Mouse (Mus musculus) embryo, embryonic 11.5 days (tissue): ENCODE measurements around the gene Spef1.

Source experiments
- DNase-seq: peaks from one replicate; pipeline ENCODE4 v3.0.0-alpha.2; 2012; ENCODE audit warnings: low read depth, low spot score

Spef1 gene

DNA sequence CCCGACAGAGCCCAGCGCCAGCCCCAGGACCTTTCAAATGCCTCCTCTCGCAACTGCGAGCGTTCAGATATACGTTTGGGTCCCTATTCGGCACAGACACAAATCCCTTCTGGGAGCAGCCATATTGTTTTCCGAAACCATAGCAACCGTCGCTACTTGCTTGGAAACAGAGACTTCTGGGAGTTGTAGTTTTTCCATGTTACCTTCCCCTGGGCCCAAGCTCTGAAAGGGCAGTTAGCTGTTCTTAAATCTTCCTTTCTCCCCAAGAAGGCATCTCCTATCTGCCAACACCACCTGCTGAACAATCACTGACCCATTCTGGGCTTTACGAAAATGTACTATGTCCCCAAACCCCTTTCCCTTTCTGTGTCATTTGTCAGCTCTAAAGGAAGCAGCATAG lies 12.4 kb downstream of the Spef1 start:
- peak; percentile 67 for DNase-seq

DNA sequence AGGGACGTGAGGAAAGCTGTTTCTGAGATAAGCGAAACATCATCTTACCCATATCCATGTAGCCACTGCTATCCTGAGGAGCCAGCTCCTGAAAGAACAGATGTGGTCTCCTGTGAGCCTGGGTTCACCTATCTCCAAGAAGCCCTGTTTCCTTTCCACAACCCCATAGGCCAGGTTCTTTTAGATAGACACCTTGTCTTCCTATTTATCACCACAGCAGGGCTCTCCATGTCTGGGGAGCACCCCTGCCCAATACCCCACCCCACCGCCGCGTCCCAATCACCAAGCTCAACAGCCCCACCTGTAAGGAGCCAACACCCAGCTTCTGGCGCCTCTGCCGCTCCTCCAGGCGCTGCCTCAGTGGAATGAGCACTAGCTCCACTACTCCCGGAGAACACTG lies 14.8 kb downstream of the Spef1 start:
- no peak for DNase-seq

DNA sequence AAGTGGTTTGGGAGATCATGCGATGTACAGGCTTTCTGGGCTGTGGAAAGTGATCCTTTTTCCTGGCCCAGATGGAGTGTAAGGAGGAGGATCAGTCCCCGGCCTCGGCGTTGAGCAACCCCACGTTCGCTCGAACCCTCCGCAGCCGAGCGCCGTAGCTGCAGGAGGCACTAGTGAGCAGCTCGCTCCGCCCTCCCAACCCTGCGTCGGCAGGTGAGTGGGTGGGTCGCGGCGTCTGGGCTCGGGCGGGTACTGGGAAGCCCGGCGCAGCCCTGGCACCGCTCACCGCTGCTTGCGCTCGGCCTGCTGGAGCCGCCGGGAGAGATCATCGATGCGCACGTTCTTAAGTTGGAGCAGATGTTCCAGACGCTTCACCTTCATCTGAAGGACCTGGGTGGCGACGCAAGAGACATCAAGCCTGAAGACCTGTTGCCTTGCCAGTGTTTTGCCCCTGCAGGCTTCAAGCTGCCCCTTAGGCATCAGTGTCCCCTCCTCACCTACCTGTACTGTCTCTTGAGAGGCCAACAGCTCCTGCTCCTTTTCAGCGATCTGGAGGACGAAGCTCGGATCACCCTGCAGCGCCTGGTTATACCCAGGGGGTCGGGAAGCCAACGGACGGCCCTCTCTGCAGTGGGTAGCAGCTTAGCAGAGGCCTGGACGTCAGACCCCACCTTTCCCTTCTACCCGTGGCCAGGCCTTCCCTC lies 15.5 kb downstream of the Spef1 start:
- no peak for DNase-seq

DNA sequence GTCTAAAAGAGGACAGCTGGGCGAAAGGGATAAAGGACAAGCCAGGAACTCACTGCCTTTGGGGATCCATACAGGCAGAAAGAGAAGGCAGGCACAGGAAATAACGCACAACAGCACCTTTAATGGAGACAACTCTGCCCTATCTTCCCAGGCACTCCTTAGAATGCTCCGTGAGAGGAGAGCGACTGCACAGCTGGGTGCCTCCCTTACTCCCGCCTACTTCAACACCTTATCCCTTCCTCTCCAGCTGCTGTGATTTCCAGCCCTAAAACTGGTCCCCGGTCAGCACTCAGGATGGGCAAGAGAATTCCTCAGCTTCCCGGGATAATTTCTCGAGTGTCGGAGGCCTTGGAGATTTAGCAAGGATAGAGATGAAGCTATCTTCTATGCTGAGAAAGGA lies 16.1 kb downstream of the Spef1 start:
- no peak for DNase-seq

DNA sequence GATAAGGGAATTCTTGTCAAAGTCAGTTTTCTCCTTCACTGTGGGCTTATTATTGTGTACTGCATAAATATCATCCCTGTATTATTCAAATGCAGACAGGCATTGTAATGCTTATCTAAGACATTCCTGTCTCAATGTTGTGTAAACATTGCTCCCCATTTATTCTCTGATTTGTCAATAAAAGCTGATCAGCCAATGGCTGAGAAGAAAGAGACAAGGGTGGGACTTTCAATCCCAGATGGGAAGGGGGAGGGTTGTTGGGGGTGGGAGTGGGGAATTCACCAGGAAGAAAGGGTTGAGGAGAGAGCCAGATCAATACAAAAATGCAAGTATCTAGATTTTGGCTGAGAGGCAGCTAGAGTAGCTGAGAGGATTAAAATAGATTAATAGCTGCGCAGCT lies 18.2 kb downstream of the Spef1 start:
- DNase-seq = no peak

DNA sequence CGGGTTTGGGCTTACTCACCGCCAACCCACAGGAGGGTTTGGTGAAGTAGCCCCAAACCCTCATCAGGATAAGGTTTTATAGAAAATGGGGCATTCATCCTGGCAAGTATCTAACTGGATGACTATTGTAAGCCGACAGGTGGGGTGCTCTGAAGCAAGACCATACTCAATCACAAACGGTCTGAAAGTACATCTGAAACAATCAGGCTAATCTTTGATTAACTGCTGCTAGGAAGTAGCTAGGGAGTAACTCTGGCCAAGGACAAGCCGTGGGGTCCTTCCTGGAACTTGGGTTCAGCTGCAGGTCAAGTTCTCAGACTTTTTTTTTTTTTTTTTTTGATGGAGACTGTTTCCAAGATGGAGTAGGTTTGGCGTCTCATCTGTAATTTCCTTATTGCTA lies 19.1 kb downstream of the Spef1 start:
- DNase-seq = no peak

DNA sequence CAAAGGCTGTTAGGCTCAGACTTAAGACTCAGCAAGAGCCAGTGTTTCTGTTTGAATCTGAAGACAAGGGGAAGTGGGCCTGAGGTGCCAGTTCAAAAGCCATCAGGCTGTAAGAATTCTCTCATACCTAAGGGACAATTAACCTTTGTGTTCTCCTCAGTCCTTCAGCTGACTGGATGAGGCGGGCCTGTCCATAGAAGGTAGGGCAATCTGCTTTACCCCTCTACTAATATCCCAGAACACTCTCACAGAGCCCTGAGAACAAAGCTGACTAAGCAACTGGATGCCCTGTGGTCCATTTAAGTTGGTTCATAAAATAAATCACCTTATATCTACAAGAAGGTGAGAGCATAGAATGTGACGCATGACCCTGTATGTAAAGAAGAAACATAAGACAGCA lies 20.9 kb downstream of the Spef1 start:
- DNase-seq = no peak

DNA sequence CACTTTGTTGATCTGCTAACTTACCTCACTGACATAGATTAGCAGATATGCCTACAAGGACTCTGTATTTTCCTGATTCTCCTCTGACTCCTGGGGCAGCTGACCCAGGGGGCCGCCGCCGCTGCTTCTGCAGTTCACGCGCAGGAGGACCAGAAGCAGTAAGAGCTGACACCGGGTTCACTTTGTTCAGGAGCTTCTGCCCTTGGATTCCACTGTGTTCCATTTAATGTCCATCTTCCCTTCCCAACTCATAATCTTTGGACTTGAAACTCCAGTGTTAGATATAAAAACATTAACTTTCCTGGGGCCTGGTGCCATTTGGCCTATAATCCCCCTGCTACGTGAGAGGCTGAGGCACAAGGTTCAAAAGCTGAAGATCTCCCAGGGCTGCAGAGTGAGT lies 23.2 kb downstream of the Spef1 start:
- no peak for DNase-seq

DNA sequence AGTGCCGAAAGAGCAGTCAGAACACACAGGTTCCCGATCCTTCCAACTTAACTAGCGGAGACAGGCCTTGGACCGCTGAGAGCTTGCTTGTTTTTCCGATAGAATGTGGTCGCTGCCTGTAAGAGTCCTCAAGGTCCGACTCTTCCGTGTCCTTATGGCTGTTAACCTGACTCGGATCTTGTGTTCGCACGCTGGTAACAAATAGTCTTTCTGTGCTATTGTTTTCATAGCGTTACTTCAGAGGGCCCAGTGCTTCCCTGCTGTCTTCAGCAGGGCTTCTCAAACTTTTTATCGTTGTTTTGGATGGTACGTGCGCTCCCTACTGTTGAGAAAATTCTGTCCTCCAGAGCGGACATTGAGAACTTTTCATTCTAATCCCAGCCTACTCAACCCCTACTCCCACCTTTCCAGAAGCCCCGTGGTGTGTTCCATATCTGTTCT lies 26.4 kb downstream of the Spef1 start:
- no peak for DNase-seq

DNA sequence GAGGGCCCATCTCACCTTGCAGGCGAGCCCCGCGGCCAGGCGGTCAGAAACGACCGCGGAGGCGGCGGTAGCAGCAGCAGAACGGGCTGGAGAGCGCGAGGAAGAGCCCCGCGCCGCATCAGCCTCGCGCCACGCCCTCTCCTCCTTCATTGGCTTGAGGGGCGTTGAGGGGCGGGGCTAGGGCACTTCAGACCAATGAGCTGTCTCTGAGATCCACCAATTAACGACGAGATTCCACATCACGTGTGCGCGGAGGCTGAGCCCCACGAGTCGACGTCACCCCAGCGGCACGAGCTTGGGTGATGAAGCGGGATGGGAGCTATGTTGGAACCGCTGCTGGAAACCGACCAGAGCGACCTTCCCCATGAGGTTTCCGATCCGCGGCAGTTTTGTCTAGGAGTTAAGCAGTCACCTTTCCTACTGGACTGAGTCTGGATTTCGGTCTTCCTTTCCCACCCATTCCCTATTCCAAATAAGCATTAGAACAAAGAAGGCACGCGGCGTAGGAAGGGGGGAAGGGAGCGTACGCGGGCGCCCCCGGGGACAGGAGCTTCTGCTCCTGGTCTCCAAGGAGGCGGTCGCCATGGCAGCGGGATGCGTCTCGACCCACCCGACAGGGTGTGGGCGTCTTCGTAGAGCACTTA lies 27.0 kb downstream of the Spef1 start, which contains the start of gene 1700037H04Rik:
TSS of gene 1700037H04Rik (minus strand) at position 144 of the 644 bp plus-strand sequence.
- DNase-seq = peak; percentile 99

DNA sequence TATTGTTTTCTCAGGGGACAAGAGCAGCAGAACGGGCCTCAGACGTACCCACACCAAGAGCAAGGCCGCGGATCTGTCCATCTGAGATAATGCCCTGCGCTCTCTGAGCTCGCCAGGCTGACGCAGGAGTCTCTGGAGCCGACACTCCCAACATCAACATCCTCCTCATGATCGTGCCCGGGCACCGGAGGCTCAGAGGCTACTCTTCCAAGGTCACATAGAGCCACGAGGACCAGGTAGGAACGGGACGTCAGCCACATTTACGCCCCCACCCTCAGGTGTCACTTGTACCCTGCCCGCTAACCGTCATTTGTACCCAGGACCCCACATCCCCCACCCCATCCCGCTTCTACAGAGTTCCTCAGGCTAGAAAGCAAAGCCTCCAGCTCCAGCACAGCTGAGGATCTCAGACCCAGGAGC lies 27.6 kb downstream of the Spef1 start:
- no peak for DNase-seq

DNA sequence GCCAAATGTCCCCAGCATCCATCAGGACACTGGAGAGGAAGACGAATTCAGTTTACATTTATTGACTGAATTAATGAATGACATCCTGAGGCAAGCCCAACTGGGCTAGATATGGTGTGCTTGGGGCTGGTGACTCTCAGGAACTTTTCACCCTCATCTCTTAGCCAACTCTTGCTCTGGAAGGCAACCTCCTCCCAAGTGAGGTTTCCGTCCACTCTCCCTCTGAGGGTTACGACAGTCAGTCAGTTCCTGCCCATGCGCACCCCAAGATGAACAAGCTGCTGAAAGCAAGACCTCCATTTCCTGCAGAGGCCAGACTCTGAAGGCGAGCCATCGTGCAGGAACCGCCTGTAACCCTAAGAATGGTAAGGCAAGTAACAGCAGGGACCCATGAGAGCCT lies 30.1 kb downstream of the Spef1 start:
- no peak for DNase-seq

DNA sequence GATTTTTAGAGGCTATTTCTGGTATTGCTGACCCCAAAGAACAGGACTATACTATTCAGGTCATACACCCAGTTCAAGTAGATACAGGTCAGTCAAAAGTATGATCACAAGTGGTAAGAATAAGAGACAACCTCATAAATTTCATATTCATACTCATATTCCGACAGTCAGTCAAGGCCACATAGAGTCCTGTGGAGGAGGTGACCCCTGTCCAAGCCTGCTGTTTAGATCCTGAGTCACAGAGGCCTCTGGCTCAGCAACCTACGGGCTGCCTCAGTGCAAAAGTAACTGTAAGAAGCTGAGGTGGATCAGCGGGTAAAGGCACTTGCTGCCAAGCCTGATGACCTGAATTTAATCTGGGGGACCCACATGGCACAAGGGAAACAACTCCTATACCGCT lies 33.0 kb downstream of the Spef1 start:
- no peak for DNase-seq

DNA sequence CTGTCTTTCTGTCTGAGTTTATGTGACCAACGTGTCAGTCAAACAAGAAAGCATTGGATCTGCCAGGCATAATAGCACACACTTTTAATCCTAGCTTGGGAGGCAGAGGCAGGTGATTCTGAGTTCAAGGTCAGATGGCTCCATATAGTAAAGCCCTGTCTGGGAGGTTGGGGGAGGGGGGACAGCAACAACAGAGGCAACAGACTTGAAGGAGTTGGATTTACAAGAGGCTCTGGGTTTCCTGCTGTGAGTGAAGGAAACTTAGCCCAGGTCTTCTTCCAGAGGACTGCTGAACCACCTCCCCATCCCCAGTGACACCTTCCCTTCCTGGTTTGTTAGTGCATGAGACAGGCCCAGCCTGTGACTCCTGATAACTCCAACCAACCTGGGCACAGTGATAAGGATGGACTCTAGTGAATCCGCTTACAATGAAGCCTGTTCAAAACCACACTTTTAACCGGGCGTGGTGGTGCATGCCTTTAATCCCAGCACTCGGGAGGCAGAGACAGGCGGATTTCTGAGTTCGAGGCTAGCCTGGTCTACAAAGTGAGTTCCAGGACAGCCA lies 34.8 kb downstream of the Spef1 start:
- DNase-seq = no peak

DNA sequence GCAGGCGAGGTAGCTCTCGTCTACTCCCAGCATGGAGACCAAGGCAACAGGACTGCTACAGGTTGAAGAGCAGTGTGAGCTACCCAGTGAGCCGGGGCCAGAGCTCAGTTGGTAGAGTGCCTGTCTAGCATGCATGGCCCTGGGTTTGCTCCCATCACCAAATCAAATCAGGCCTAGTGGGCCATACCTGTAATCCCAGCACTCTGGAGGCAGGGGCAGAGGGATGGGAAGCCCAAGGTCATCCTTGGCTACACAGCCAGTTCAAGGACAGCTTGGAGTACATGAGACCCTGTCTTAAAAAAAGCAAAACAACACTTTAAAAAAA lies 37.9 kb downstream of the Spef1 start:
- DNase-seq = no peak

DNA sequence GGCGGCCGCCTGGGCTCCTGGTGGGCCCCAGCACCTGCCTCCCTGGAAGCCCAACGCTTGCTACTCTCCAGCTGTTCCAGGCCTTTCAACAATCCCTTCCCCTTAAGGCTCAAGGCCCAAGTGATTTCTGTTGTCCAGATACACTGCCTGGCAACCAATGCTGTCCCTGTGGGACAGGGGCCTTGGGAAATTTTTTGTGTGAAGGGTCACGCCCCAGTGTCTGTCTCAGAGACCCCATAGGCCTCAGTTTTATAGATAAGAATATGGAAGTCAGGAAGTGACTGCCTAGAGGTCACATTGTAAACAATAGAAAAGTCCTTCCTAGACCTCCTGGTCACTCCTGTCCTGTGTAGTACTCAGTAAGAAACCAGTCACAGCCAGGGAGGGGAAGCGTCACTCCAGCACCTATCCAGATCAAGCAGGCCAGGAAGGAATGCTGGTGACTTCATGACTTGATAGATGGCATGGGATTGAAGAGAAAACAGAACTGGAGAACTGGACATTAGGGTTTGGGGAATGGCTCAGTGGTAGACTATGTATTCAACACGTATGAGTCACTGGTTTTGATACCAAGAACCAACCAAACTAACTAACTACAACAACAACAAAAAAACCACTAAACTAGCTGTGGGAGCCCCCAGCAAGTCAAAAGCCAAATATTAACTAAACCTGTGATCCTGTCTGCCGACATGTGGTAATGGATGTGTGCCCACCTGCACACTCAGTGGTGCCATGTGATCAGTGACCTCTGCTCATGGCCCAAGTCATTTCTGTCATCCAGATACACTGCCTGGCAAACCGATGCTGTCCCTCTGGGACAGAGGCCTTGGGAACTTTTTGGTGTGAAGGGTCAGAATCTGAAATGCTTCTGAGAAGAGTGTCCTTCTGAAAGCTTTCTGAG lies 38.5 kb downstream of the Spef1 start:
- no peak for DNase-seq

DNA sequence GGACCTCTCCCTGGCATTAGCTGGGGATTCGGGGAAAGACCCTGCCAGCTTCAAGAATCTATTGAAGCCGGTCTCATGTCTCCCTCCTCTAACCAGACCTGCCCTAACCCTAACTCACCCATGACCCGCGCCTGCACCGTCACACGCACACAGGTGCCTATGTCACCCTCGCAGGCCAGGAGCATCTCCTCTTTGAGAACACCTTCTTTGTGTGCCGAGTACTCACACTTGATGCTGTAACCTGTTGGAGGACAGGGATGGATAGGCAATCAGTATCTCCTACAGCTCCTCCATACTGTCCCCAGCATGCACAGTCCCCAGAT lies 40.1 kb downstream of the Spef1 start:
- DNase-seq = no peak

DNA sequence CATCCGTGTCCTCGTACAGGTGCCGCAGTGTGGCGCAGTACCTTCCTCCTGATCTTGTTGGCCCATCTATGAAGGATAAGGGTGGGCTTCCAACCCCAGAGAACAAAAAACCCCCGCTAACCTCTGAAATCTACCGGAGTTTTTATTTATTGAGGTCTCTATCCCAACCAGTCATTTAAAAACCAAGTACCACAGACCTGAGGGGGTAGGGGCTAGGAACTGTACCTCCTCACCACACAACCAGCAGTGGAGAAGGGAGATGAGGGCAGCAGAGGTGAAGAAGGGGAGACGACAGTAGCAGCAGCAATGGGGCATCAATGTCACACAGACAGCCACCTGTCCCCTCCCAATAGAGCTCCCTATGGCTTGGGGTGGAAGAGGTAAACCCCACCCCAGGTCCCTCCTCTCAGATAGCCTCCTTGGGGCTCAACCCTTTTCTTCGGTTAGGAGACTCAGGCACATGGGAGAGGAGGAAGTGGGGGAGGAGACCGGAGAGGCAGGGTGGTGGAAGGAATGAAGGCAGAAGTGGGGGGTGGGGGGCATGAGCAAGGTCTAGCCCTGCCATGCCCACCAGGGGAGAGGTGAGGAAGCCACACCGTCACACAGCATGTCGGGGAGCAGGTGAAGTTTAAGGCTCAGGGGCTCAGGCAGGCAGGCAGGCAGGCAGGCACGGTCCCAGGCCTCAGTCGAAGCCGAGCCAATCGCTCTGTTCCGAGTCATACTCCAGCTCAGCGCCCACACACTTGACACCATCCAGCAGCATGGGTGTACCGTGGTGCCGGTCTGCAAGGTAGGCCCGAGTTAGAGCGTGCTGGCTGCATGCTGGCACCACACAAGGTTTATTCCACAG lies 40.7 kb downstream of the Spef1 start:
- DNase-seq = no peak

DNA sequence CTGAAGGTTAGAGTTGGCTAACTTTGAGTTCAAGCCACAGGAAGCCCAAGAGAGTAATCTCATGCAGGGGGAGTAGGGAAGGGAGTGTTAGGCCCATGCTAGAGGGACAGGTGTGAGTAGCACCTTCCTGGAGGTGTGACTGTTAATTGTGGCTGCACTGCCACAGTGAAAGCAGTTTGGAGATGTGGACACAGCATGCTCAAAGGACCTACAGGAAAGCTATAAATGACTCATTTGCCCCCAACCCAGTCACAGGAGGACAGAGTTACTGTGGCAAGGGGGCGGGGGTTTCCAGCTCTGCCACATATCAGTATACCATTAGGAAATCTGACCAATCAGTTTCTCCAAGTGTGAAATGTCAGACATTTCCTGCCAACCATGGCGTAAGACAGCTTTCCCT lies 41.5 kb downstream of the Spef1 start:
- DNase-seq = no peak

DNA sequence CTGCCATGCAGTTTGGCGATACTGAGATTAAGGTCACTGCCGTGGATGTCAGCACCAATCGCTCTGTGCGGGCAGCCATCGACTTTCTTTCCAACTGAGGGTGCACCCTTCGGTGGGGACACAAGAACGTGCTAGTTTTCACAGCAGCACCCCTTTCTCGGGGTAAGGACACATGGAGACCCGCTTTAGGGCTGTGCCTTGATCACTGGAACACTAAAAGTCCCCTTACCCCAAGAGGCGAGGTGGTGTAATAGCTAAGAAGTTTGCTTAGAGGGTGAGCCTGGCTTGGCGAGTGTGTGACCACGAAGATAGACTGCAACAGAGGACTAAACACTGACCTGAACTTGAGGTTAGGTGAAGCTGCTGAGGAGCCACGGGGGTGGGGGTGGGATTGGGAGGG lies 42.0 kb downstream of the Spef1 start:
- DNase-seq = no peak

DNA sequence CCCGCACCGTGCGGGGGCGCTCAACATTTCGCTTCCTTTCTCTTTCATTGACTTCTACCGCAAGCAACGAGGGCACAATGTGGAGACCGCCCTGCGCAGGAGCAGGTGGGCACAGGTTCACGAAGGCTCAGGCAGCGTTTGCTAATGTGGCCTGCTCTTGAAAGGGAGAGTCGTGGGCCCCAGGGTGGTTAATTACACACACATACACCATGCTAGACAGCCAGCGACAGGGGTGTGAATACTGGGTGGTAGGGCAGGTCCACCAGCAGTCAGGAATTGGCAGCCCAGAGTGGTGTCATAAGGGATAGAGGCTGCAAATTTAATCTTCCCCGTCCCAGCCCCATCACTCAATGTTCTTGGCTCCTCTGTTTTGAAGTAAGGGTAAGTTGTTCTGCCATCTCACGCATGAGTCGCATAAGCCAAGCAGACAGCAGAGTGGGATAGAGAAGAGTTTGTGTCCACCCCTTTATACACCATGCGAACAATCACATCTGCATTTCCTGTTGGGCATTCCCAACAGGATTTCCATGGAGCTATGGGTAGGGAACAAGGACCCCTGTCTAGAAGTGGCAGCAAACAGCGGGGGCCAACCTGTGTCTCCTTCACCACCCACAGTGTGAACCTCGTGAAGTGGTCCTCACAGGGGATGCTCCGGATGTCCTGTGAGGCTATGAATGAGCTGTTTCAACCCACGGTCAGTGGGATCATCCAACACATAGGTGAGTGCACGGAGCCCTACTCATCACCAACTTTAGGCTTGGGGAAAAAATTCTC lies 43.9 kb downstream of the Spef1 start:
- no peak for DNase-seq
